Mouse (Mus musculus): ENCODE measurements around the gene Itm2b. TPM values are rescaled to one million over a fixed set of nuclear protein-coding genes. Genes with fewer than 3 reads are reported as not detected.

Itm2b gene
- total RNA-seq, 2 experiments from 2014 or later, result 753 to 767 TPM

- no peak for DNase-seq
- intact Hi-C loops (cut with DNase I), result no loop called here
These were observed 55.2 kb downstream of the Itm2b start for GRCm38 (mm10) chr14:73329871-73330270.

- intact Hi-C loops (cut with DNase I), result loop anchor here (2.0 kb wide), 3 partner anchors 22 to 148 kb away; partner anchors contain the start of gene Itm2b
These were observed 58.6 kb downstream of the Itm2b start for GRCm38 (mm10) chr14:73326511-73326910.

DNA sequence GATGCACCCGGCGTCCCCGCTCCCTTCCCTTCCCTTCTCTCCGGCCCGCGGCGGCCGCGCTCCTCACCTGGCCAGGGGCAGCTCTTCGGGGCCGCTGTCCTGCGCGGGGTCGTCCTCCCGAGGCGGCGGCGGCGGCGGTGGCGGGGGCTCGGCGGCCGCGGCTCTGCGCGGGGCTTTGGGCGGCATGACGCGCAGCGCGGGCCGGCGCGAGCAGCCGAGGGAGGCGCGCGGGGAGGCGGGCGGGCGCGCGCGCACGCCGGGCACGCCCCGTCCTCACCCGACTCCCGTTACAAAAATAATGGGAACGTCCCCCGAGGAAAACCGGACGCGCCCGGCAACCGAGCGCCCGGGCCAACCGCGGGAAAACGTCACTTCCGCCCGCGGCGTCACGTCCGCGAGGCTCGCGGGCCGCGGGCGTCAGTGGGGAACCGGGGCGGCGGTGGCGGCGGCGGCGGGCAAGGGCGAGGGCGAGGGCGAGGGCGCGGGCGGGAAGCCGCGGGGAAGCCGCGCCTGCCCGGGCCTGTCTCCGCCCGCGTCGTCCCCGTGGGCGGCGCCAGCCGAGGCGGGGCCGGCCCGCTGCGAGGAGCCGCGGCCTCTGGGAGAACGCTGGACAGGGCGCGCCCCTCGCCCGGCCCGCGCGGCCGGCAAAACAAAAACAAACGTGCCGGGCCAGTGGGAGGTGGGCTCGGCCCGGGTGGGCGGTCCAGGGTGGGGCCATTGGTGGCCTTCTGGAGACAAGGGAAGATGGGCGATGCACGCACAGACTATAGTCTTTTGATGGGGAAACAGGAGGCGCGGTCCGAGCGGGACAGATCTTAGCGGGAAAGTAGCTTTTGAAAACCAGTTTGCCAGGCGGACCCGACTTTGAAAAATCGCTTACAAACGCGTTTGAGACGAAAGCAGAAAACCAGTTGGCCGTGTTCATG, 59.4 kb downstream of the Itm2b start, which contains the start of gene Rb1:
Gene Rb1, minus strand, starts transcription at position 367 of the 926 bp plus-strand sequence.
- intact Hi-C loops (cut with DNase I), result loop anchor here (2.0 kb wide), 3 partner anchors 23 to 149 kb away; partner anchors contain the start of gene Itm2b

More at GRCm38 (mm10) chr14:73326511-73326910, 58.6 kb downstream of the Itm2b start:
- no peak for DNase-seq

DNA sequence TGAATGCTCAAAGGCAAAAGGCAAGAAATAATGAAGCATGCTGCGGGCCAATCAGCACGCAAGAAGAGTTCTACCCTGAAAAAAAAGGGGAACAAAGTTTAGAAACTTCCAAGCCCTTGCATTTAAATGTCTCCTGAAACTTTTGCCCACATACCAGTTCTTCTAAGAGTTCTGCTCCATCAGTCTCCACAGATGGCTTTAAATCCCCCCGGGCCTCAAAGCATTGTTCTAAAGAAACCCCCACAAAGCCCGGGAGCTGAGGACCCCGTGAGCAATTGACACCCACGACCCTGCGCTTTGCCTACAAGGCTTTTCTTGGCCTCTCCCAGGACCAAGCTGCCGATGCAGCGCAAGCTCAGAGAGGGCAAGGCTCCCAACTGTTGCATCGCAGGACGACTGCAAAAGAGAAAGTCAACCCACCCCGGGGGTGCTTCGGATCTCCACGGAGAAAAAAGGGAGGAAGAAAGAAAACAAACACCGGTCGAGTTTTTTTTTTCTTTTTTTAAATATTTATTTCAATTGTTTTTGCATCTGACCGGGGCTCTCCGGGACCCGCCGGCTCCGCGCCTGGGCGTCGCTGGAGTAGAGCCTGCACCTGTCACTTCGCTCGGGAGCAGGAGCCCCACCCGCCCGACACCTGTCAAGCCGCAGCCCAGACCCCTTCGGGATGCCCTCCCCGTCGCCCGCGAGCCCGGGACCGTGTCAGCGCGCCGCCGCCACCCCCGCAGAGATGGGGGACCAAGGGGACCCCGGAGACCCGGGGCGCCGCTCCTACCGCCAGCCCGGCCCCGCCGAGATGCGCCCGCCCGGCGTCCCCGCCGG, 60.2 kb downstream of the Itm2b start:
- DNase-seq, result peak; percentile 56 to 63
- intact Hi-C loops (cut with DNase I), result no loop called here

More for the DNA sequence above, 59.4 kb downstream of the Itm2b start, which contains the start of gene Rb1:
- peak; percentile 85 to 90 for DNase-seq

GRCm38 (mm10) chr14:73323965-73324364, 61.1 kb downstream of the Itm2b start:
- intact Hi-C loops (cut with DNase I), result no loop called here
- DNase-seq, result no peak

- intact Hi-C loops (cut with DNase I), result no loop called here
- DNase-seq, result no peak
These were observed 62.9 kb downstream of the Itm2b start for GRCm38 (mm10) chr14:73322142-73322541.

GRCm38 (mm10) chr14:73316933-73317332, 68.2 kb downstream of the Itm2b start:
- intact Hi-C loops (cut with DNase I), result no loop called here
- DNase-seq, result no peak

DNA sequence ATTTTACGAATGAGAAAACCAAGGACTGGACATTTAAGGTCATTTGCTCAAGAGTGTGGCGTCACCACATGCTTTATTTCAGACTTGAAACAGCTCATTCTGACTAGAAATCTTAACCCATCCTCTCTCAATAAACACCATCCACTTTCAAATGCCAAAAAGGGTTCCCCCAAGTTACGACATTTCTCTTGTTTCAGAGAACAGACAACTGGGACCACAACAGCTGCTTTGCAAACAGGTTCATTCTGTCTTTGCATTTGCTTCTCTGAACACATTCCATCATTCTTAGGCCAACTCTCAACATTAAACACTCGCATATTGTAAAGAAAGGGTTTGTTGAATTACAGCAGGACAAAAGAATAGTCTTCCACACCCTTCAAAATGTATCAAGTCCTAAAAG, 71.2 kb downstream of the Itm2b start:
- intact Hi-C loops (cut with DNase I), result no loop called here

DNA sequence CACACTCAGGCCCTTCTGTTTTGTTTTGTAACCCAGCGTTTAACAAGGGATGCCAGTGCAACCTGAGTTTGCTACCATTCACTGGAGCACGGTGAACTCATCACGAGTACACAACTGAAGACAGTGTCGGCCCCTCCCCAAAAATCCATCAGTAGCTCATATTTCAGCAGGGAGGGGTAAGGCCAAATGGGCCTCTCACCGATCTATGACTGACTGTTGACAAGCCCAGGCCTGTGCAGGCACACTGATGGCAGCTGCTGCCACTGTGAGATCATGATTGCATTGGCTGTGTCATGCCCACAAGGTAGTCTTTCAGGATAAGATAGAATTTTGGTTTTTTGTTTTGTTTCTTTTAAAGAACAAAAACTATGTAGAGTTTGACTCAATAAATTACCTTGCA, 71.7 kb downstream of the Itm2b start:
- intact Hi-C loops (cut with DNase I), result no loop called here
- DNase-seq, result no peak

More for the DNA sequence above, 71.2 kb downstream of the Itm2b start:
- no peak for DNase-seq

GRCm38 (mm10) chr14:73312909-73313308, 72.2 kb downstream of the Itm2b start:
- DNase-seq, result no peak
- intact Hi-C loops (cut with DNase I), result no loop called here

Other genes starting within 250 kb of the Itm2b start
- gene Lpar6, start 147.4 kb downstream of the Itm2b start, total RNA-seq (2021), result 1 to 10 TPM; 2.4 to 4.6 TPM
- 10 to 100 TPM; 20.9 to 22.2 TPM for gene Rb1, start 59.5 kb downstream of the Itm2b start, total RNA-seq (2021)
- gene Med4, start 124.7 kb upstream of the Itm2b start, total RNA-seq (2021), result 10 to 100 TPM; 21.4 to 23.9 TPM
- gene Sucla2, start 140.0 kb upstream of the Itm2b start, total RNA-seq (2021), result 100 to 1,000 TPM; 830 to 889 TPM
- gene Nudt15, start 163.0 kb upstream of the Itm2b start, total RNA-seq (2021), result 1 to 10 TPM; 6.1 to 7.6 TPM